Mouse (Mus musculus) heart, postnatal 4 days (tissue): ENCODE results near the gene Map3k7cl. TPM values are rescaled to one million over a fixed set of nuclear protein-coding genes. Genes with fewer than 3 reads are reported as not detected.
A peak's percentile ranks its signal among the peaks of the same experiment; 100 is the strongest.

Experiments
- DNase-seq: peaks from one replicate; pipeline ENCODE4 v3.0.0; 2021
- total RNA-seq, 2 experiments: library from RNA; stranded (reverse); gene quantifications; 2 replicates each; pipeline ENCODE4 v1.2.3; 2021

Gene Map3k7cl
- total RNA-seq, 2 experiments from 2014 or later, result 9.4 to 9.5 TPM

- DNase-seq, result no peak
Observed at GRCm38 (mm10) chr16:87587843-87588242, 34.7 kb downstream of the Map3k7cl start.

GRCm38 (mm10) chr16:87594145-87594544 lies 41.0 kb downstream of the Map3k7cl start:
- DNase-seq, result no peak

DNA sequence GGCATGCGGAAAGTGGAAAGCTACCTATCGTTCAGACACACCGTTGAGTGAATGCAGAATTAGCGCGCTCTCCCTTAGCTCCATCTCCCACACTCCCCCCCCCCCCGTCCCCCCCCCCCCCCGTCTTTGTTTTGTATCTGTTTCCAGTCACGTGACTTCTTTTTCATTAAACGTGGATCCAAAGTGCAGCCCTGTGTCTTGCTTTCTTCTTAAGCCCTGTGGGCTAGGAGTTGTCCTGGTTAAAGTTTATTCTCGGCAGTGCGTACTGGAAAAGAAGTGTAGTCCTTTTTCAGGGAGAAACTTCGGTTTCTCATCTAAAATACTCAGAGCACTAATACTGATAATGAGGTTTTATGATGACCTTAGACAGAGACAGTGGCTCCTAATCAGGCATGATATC lies 42.0 kb downstream of the Map3k7cl start:
- no peak for DNase-seq

DNA sequence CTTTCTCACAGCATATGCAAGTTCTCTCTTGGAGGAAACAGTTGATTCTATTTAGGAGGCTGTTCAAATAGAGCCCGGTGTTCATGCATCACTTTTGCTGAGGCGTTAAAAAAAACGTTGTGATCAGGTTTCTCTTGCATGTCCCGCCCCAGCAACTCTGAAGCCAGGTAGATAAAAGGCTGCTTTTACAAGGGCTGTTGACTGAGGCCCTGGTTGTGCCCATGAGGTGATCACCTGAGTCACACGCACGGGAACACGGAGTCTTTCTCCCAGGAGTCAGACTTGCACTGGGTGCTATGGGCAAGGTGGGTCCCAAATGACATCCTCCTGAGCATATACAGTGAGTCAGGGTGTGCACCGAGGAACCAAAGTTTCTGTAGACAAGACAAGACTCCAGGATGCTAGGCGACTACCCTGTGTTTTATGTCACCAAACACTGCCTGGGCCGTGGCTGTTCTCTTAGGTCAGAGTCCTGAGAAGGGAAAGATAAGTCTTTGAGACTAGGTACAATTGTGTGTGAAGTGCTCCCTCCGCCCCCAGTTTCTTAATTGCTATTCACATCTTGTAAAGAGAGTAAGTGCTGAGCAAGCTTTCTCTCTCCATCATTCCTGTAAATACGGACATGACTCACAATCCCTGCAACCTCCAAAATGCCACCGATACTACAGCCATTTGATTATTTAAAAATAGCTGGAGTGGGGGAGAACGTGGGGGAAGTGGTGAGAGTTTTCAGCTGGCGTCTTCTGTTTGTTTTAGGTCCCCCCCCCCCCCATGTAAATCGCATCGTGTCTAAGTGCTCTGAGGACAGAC lies 49.8 kb downstream of the Map3k7cl start:
- DNase-seq, result no peak

DNA sequence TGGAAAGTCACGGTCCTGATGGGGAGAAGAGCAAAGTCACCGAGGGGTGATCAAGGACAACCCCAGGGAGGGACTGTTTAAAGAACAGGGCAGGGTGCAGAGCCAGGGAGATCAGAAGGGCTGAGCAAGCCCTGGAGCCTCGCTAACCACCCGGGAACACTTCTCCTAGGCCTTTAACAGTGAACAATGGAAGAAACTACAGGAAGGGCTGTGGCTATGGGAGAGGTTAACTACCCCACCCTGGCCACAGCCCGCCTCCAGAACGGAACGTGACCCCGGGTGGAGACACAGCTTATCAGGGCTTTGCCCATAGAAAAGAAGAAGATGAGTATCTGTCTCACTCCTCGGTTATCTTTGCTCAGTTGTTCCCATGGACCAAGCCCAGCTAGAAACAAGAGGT lies 50.9 kb downstream of the Map3k7cl start:
- no peak for DNase-seq

DNA sequence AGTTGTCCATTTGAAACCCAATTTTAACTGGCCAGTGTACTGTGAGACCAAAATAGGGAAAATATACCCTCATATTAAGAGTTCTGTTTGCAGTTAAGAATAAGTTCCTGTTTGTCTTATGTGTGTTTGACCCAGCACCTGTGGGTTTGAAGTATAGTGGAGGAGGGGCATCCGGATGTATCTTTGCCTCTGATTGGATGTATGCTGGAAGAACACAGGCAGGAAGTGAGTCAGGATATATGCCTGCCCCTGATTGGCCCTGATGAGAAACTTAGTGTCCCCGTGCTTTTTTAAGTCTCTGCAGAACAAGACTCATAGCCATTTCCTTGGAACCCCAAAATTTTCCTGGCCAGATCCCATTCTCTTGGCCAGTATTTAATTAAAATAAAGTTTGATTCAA lies 51.8 kb downstream of the Map3k7cl start:
- no peak for DNase-seq

- no peak for DNase-seq
Observed at GRCm38 (mm10) chr16:87607383-87607782, 54.3 kb downstream of the Map3k7cl start.

- no peak for DNase-seq
Observed at GRCm38 (mm10) chr16:87607959-87608358, 54.8 kb downstream of the Map3k7cl start.

DNA sequence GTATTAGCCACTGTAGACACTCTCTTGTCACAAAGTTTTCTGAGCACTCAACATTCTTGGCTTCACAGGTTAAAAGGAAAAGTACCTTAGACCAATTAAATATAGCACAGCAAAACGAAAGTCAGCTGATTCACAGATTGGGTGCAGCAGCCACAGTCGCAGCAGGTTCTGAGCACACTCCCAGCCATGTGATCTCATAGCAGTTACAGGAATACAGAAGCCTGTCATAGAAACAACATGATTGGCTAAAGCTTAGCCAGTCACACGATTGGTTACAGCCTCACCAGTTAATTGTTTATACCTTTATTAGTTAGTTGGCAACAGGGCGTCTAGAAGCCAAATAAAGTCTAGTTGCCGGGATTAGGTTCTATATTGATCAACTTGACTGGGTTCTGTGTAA lies 57.0 kb downstream of the Map3k7cl start:
- no peak for DNase-seq

GRCm38 (mm10) chr16:87610556-87611295 lies 57.6 kb downstream of the Map3k7cl start:
- DNase-seq, result no peak

DNA sequence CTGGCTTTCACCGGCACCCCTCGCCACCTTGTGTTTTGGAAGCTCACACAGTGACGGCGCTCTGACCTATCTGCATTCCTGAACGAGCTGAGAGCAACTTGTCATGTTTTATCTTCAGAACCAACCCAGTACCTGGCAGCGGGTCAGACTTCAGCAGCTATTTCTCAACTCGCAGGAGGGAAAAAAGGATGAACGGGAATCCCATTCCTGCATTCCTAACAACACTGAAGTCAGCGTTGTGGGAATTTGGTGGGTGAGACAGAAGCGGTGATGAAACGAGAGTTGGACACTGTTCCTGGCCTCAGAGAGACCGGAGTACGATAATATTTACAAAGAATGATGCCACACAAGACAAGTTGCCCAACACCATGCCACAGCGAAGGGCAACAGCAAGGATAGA lies 58.3 kb downstream of the Map3k7cl start:
- peak; percentile 52 for DNase-seq

DNA sequence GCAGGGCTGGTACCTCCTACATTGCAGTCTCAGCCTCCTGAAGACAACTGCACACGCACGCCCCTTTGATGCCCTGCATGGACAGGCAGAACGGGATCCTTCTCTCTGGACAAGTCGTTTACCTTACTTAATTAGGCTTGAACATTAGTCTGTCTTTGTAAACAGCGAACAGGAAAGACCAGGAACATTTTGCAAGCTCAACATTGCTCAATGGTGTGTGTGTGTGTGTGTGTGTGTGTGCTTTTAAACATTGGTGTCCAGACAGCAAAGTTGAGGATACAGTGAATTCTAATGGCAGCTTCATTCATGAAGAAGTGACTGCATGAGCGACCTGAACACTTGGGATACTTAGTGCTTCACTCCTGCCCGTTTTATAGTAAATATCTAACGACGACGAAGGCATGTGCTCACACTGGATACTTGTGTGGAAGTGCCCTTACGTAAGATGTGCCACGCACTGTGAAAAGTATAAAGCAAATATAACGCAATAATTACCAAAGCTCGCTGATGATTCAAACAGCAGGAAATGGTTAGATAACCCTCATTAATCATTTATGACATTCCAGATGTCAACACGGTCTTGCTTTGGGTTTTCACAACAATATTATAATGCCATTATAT lies 59.2 kb downstream of the Map3k7cl start:
- DNase-seq, result no peak

- DNase-seq, result no peak
Observed at GRCm38 (mm10) chr16:87617377-87617776, 64.2 kb downstream of the Map3k7cl start.

- DNase-seq, result no peak
Observed at GRCm38 (mm10) chr16:87621246-87621645, 68.1 kb downstream of the Map3k7cl start.

DNA sequence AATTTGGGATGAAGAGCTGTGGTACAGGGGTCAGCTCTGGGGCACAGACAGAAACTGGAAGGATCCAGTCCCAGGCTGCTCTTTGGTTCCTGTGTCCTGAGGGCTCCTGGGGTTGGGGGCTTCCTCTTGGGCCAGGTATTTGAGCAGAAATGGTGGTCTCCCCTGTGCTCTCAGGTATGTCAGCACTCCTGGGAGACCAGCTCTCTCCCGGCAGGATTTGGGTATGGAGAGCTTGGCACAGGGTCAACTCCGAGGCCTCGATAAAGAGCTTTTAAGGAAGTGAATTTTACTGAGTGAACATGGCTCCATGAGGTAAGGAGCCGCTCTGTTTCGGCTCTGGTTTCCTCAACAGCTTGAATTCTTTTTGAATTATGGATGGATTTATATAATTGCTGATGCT lies 70.8 kb downstream of the Map3k7cl start:
- DNase-seq, result no peak

GRCm38 (mm10) chr16:87624937-87625336 lies 71.8 kb downstream of the Map3k7cl start:
- no peak for DNase-seq

- peak; percentile 23 for DNase-seq
Observed at GRCm38 (mm10) chr16:87625341-87625740, 72.2 kb downstream of the Map3k7cl start.

GRCm38 (mm10) chr16:87625816-87626215 lies 72.7 kb downstream of the Map3k7cl start:
- DNase-seq, result no peak

GRCm38 (mm10) chr16:87626696-87627095 lies 73.6 kb downstream of the Map3k7cl start:
- no peak for DNase-seq

- no peak for DNase-seq
Observed at GRCm38 (mm10) chr16:87634709-87635108, 81.6 kb downstream of the Map3k7cl start.

DNA sequence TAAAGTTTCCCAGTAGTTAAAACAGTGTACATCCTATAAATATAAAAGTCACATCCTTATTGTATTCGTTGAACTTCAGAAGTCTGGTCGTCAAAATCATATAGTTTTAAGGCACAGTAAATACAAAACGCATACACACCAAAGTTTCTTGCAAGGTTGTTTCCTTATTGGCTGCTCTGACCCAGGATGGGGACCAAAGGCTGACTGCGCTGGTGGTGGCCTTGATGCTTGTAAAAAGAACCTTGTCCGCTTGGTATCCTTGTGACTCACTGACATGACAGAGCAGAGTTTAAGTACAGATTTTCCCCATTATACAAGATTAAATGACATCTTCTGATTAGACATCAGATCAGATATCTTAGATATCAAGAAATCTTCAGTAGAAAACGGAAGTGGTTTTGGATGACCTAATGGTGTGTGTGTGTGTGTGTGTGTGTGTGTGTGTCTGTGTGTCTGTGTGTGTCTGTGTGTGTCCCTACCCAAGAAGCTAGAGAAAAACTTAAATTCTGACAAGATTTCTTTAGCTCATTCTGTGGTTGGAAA lies 82.2 kb downstream of the Map3k7cl start:
- no peak for DNase-seq

GRCm38 (mm10) chr16:87635841-87636240 lies 82.7 kb downstream of the Map3k7cl start:
- DNase-seq, result peak; percentile 63

GRCm38 (mm10) chr16:87638098-87638497 lies 85.0 kb downstream of the Map3k7cl start:
- no peak for DNase-seq
